Mouse (Mus musculus): ENCODE measurements around the gene Fgfr2. TPM values are rescaled to one million over a fixed set of nuclear protein-coding genes. Genes with fewer than 3 reads are reported as not detected.

Fgfr2 gene
- polyA plus RNA-seq, 1 experiment: 52.3 TPM

DNA sequence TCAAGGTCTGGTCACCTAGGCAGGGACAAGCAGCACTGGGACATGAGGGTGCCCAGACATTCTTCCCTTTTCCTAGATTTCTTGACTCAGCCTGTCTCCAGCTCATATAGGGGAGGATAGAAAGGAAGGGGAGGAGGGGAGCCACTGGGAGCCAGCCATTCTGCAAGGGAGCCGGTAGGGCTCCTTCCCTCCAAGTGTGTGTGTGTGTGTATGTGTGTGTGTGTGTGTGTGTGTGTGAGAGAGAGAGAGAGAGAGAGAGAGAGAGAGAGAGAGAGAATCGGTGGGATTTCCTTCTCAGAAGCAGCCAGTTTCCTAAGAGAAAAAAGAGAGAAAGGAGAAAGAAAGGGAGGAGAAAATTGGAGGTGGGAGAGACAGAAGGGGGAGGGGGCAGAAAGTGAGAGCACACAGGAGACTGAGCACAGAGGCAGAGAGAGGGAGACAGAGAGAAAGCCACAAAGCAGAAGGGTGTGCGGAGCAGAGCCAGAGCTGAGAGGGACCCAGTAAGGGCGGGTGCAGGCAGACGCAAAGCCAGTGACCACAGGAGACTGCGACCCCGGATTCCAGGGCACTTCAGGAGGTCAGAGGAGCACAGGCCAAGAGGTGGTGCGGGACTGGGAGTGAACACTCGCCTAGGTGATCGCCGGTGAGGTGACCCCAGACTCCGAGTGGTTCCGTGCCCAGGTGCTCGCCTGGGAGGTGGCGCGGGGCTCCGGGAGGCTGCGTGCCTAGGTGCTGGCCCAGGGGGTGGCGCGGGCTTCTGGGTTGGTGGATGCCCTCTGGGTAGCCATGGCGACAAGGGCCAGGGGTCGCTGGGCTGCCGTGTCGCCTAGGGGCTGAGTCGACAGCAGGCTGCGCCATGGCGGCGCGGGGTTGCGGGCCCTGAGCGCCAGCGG, 1156.9 kb downstream of the Fgfr2 start, which contains the start of gene Gpr26:
TSS of gene Gpr26 (plus strand) at position 438 of the 893 bp plus-strand sequence.
- TF ChIP-seq POLR2A (IDR thresholded peaks at IDR 0.05; ENCODE audit: borderline replicate concordance, extremely low read depth, insufficient read depth, insufficient read length, poor library complexity, severe bottlenecking) (no peak; the same call in 1 of the 2 replicates), CTCF (IDR thresholded peaks at IDR 0.05; ENCODE audit: borderline replicate concordance, extremely low read depth, insufficient read depth, insufficient read length) (no peak)

DNA sequence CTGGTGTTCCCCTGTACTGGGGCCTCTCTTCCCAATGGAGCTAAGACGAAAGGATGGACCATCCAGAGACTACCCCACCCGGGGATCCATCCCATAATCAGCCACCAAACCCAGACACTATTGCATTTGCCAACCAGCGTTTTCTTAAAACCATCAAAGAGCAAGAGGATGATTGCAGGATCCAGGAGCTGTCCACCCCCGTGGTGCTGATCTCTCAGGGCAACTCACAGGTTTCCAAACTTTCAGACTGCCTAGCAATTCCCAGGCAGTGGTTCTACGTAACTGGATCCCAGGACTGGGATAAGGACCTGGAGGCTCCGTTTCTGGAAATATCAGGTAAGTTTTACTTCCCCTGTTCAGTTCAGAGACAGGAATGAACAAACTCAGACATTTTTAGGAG, 1162.6 kb downstream of the Fgfr2 start:
- no peak for TF ChIP-seq POLR2A (IDR thresholded peaks at IDR 0.05; ENCODE audit: borderline replicate concordance, extremely low read depth, insufficient read depth, insufficient read length, poor library complexity, severe bottlenecking)
- no peak for TF ChIP-seq CTCF (IDR thresholded peaks at IDR 0.05; ENCODE audit: borderline replicate concordance, extremely low read depth, insufficient read depth, insufficient read length)
- DNase-seq (ENCODE audit: low read depth): peak; percentile 22

More for the DNA sequence above, 1156.9 kb downstream of the Fgfr2 start, which contains the start of gene Gpr26:
- peak; percentile 71 for DNase-seq (ENCODE audit: low read depth)

DNA sequence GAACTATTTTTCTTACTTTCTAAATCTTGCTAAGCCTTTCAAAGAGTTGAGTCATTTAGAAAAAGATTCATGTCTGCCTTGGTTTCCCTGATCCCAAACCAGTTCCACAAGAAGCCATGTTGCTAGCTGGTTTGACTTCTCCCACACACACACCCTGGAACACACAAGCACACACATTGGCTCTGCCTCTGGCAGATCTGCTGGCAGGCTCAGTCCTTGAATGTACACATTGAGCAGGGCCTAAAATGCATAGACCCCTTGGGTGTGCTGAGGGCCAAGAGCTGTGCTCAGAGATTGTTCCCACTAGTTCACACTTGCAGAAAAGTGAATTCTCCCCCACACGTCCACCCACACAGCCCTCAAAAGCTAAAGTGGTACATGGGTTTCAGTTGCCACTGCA, 1164.4 kb downstream of the Fgfr2 start:
- TF ChIP-seq CTCF (IDR thresholded peaks at IDR 0.05; ENCODE audit: borderline replicate concordance, extremely low read depth, insufficient read depth, insufficient read length): no peak
- no peak for TF ChIP-seq POLR2A (IDR thresholded peaks at IDR 0.05; ENCODE audit: borderline replicate concordance, extremely low read depth, insufficient read depth, insufficient read length, poor library complexity, severe bottlenecking)
- DNase-seq (ENCODE audit: low read depth): no peak

DNA sequence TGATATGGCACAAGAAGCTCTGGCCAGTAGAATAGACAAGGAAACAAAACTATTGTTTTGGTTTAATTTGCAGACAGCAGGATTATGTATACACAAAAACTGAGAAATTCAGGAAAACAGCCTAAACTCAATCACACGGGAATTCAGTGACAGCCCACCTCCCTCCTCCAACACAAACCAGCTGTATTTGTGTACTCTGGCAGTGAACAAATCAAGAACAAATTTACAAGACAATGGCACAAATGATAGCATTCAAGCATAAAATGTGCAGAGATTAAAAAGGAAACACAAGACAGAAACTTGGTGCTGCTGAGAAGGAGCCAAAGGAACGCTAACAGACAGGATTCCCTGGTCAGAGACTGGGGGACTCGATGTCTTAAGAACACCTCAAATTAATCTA, 1169.7 kb downstream of the Fgfr2 start:
- TF ChIP-seq CTCF (IDR thresholded peaks at IDR 0.05; ENCODE audit: borderline replicate concordance, extremely low read depth, insufficient read depth, insufficient read length) (no peak), POLR2A (IDR thresholded peaks at IDR 0.05; ENCODE audit: borderline replicate concordance, extremely low read depth, insufficient read depth, insufficient read length, poor library complexity, severe bottlenecking) (no peak)
- peak; percentile 68 for DNase-seq (ENCODE audit: low read depth)

DNA sequence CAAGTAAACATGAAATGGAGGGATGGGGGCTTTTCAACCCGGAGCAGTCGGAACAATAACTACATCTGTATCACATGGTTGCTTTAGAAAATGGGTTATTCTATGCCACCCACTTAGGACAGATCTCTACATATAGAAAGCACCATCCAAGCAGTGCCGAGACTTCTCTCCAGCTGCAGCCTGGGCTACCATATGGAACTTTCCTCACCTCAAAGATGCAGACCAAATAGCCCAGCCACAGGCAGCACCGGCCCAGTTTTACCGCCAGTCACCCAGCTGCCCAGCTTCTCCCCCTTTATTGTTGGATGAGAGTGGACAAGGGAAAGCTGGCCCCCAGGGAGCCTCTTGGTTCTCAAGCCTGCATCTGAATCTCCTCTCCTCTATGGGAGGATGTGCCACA, 1172.0 kb downstream of the Fgfr2 start:
- DNase-seq (ENCODE audit: low read depth): no peak
- TF ChIP-seq CTCF (IDR thresholded peaks at IDR 0.05; ENCODE audit: borderline replicate concordance, extremely low read depth, insufficient read depth, insufficient read length): no peak
- TF ChIP-seq POLR2A (IDR thresholded peaks at IDR 0.05; ENCODE audit: borderline replicate concordance, extremely low read depth, insufficient read depth, insufficient read length, poor library complexity, severe bottlenecking): no peak

DNA sequence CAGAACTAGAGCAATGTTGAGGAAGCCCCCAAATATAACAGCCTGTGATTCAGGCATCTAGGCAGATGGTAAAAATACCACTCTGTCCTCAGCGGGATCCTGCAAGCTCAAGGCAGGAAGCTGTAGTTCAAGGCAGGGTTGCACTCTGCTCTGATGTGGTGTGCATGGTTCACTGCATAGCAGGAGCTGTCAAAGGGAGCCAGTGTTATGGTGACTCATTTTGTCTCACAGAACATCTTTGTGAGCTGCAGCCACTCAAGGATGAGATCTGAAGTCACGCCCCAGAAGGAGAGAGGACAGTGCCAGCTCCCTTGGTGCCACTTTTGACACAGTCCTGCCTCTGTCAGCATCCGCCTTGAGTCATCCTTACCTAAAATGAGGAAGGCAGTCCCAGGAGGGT, 1185.5 kb downstream of the Fgfr2 start:
- no peak for TF ChIP-seq CTCF (IDR thresholded peaks at IDR 0.05; ENCODE audit: borderline replicate concordance, extremely low read depth, insufficient read depth, insufficient read length)
- no peak for TF ChIP-seq POLR2A (IDR thresholded peaks at IDR 0.05; ENCODE audit: borderline replicate concordance, extremely low read depth, insufficient read depth, insufficient read length, poor library complexity, severe bottlenecking)
- no peak for DNase-seq (ENCODE audit: low read depth)

DNA sequence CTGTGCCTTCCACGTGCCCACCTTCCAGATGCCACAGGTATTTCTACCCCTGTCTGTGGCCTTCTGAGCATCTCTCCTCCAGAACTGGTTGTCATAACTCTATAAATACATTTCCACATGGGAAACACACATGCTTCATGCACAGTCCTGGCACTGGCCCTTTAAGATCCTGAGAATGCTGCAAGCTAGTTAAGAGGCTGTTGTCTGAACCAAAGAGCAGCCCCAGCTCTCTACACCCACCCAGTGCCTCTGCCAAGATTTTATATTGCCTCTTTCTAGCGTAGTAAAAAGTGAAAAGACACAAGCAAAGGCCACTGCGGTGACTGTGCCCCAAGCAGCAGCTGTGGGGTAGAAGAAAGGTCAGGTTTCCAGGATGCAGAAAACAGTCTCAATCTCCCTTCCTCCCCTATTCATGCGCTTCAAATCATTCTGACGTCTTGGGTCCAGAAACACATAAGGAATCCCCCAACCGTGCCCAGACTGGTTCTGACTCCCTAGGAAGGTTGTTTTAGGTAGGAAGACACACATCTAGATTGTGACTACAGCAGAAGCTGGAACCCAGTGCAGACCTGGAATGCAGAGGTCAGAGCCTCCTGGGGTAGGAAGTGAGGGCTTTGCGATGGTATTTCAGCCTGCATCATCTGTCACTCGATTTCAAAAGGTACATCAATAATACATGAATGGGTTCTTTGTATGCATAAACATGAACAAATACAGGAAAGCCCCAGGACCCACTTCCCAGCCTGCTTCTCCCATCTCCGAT, 1195.7 kb downstream of the Fgfr2 start:
- TF ChIP-seq CTCF (IDR thresholded peaks at IDR 0.05; ENCODE audit: borderline replicate concordance, extremely low read depth, insufficient read depth, insufficient read length): no peak
- no peak for TF ChIP-seq POLR2A (IDR thresholded peaks at IDR 0.05; ENCODE audit: borderline replicate concordance, extremely low read depth, insufficient read depth, insufficient read length, poor library complexity, severe bottlenecking)
- DNase-seq (ENCODE audit: low read depth): peak; percentile 45

DNA sequence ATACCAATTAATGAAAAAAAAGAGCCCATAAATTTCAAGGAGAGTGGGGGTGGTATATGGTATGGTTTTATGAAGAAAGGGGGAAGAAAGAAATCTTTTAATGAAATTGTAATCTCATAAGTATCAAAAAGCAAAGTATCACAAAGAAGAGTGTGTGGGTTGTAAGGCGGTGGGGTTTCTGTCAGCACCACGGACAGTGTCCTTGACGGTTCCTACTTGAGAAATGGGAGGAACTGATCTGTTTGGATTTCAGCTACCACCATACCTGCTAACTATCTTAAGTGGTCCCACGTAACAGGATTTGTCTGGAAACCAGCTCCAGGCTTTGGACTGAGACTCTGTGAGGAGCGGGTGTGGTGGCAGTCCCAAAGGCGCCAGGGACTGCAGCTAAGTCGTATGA, 1205.8 kb downstream of the Fgfr2 start:
- TF ChIP-seq POLR2A (IDR thresholded peaks at IDR 0.05; ENCODE audit: borderline replicate concordance, extremely low read depth, insufficient read depth, insufficient read length, poor library complexity, severe bottlenecking) (no peak), CTCF (IDR thresholded peaks at IDR 0.05; ENCODE audit: borderline replicate concordance, extremely low read depth, insufficient read depth, insufficient read length) (no peak)
- no peak for DNase-seq (ENCODE audit: low read depth)

DNA sequence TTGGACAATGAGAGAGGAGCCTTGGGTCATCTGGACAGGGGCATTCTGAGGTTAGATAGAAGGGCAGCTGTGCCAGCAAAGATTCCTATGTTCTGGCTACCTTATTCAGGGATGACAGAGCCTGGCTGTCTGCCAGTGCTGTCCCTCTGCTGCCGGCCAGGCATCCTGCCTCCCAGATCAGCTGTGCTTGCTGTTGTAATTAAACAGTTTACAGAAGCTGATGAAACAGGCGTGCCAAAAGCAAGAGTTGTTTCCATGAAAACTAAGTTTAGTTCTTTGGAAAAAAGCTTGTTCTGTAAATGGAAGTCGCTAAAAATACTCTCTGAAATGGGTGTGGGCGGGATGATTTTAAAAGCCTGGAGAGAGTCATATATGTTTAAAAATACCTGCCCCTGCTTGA, 1213.5 kb downstream of the Fgfr2 start:
- peak; percentile 81 for DNase-seq (ENCODE audit: low read depth)
- TF ChIP-seq CTCF (IDR thresholded peaks at IDR 0.05; ENCODE audit: borderline replicate concordance, extremely low read depth, insufficient read depth, insufficient read length): no peak
- no peak for TF ChIP-seq POLR2A (IDR thresholded peaks at IDR 0.05; ENCODE audit: borderline replicate concordance, extremely low read depth, insufficient read depth, insufficient read length, poor library complexity, severe bottlenecking)

DNA sequence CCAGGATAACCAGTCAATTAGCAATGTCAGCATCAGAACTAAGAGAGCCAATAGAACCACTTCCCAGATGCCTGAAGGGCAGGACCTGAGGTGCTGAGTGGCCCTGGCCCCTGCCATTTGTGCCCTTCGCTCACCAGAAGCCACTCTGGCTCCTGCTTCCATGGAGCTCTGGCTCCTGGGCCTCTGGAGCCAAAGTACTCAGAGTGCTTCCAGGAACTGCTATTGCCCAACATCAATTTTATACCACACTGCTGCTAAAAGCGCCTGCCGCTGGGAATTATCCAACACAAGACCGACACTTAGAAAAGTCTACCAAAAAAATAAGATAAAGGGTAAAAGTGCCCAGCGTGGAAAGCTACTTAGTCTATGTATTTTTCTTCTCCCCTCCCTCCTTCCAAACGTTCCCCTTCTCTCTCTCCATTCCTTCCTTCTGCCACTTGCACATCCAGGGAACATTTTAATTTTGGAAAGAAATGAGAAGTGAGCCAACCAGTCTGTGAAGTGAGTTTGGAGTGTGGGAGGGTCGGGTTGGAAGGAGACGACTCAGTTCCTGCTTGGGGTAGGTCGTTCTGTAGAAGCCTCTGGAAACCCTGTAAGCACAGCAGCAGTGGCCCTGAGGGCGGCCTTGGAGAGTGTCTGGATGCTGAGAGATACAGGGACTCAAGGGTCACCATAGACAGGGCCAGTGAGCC, 1216.5 kb downstream of the Fgfr2 start:
- TF ChIP-seq POLR2A (IDR thresholded peaks at IDR 0.05; ENCODE audit: borderline replicate concordance, extremely low read depth, insufficient read depth, insufficient read length, poor library complexity, severe bottlenecking) (no peak), CTCF (IDR thresholded peaks at IDR 0.05; ENCODE audit: borderline replicate concordance, extremely low read depth, insufficient read depth, insufficient read length) (no peak)
- DNase-seq (ENCODE audit: low read depth): no peak

DNA sequence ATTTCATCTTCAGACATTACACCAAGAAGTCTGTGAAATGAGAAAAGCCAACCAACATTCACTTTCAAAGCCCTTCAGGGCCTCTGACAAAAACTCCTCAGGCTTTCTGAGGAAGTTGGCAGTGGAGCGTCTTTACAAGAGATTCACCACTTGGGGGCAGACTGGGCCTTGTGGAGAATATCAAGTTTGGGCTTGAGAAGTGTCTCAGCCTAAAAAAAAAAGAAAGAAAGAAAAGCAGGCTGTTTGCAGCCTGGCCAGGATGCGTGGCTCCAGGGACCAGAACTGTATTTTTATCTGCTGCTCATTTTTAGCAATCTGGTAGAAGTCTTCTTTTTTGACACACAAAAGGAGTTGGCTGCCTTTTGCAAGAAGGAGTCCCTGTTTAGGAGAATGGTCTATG, 1223.8 kb downstream of the Fgfr2 start:
- TF ChIP-seq POLR2A (IDR thresholded peaks at IDR 0.05; ENCODE audit: borderline replicate concordance, extremely low read depth, insufficient read depth, insufficient read length, poor library complexity, severe bottlenecking): no peak
- TF ChIP-seq CTCF (IDR thresholded peaks at IDR 0.05; ENCODE audit: borderline replicate concordance, extremely low read depth, insufficient read depth, insufficient read length): peak; percentile 82; the same call in 1 of the 2 replicates
- peak; percentile 93 for DNase-seq (ENCODE audit: low read depth)

Data from brain, embryonic 14.5 days (tissue).